Mouse (Mus musculus) lung, postnatal 36 days (tissue): ENCODE data around the gene Avpr1a.

ENCODE experiments used
- DNase-seq: peaks from one replicate; pipeline ENCODE4 v3.0.0; 2022; ENCODE audit warnings: mixed read lengths

Gene Avpr1a

DNA sequence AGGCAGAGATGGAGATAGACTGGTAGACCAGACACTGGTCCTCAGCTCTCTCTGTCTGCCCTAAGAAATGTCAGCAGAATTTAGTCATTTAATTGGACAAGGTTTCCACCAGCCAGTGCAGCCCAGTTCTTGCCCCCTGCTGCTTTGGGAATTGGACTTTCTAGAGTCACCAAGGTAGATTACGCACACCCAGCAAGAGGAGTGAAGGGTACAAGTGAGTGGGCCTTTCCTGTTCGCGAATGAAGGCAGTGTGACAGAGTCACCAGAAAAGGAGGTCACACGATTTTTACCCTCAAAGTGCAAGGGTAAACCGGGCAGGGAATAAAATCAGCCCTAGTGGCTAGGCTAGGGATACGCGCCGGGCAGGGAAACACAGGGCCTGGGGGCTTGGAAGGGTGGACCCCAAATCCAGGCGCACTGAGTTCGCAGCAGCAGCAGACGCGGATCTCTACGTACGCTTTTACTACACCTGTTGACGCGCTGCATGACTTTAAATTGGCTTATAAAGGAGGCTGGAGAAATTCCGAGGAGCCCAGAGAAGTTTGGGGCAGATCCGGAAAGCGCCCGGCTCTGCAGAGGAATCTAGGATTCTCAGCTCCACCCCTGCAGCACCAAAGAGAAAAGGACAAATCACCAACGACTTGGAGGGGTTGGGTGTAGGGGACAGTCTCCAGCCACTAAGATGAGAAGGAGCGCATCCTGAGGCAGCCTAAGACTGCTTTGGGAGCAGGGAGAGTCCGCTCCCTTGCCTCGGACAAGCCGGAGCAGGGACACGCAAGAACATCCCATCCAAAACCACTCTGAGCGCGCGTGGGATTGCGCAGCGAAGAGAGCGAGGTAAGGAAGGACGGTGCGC lies at the start of gene Avpr1a:
TSS of gene Avpr1a (plus strand) at position 639 of the 856 bp plus-strand sequence.
- no peak for DNase-seq

DNA sequence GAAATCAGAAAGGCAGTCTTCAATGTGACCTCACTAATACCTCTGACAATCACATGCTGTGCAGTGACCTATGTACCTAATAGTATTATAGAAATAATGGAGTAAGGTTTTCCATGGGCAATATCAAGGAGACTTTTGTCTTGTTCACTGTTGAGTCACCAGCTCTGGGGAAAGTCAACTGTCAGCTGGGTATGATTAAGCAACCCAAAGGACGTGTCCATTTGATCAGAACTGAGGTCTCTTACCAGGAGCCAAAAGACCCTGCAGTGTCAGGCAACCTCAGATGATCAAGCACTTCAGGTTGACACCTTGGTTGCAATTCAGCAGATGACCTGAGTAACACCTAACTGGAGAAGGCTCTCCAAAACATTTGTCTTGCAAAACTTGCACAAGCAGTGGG lies 46.0 kb upstream of the Avpr1a start:
- DNase-seq: no peak

DNA sequence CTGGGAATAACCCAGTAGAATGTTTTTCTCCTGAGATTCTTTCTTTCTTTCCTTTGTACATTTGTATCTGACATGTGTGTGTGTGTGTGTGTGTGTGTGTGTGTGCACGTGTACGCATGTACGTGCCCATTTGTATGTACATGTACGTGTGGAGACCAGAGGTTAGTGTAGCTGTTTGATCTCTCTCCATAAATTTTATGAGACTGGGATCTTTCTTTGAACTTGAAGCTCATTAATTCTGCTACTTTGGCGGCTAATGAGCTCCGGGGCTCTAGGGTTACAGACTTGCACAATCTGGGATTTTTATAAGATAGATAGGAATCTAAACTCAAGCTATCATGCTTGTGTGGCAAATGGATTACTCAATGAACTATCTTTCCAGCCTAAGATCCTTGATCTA lies 42.0 kb upstream of the Avpr1a start:
- DNase-seq: no peak

DNA sequence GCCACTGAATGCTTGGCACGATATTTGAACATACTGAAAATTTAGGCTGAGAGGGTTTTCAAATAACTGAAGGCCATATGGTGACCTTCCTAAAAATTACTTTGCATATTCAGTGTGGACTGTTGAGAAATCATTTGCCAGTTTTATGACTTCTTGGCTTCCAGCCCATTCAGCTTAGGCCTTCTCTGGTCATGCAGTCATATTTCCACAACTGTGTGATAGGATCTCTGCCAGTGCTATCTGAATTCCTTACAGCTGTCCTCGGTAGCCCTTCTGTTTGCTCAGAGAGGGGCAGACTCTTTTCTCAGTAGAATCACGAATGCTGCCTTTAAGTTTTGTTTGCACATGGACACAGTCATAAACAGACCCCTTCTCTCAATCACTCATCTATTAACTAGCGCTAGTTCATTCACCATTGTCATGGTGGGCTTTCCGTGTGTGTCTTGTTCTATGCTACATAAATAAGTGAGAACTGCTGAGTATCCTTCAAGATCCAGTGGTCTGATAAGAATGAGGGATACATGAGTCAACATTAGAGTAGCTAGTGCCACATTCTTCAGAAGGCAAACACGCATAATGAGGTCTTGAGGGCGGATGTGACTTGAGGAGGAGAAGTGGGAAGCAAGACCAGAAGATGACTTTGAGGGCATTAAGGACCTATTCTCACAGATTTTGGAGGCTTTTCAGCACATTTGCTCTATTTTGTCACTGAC lies 39.4 kb upstream of the Avpr1a start:
- peak; percentile 16 for DNase-seq

DNA sequence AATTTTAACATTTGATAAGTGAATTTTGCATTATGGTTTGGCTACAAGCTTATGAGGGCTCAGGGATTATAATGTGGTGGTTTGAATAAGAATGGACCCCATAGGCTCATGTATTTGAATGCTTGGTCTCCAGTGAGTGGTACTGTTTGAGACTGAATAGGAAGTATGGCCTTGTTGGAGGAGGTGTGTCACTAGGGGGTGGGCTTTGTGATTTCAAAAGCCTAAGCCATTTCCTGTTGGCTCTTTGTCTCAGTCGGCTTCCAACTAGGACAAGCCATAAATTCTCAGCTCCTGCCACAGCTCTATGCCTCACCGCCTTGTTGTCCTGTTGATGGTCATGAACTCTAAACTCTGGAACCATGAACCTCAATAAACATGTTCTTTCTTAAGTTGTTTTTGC lies 37.5 kb upstream of the Avpr1a start:
- DNase-seq: no peak

DNA sequence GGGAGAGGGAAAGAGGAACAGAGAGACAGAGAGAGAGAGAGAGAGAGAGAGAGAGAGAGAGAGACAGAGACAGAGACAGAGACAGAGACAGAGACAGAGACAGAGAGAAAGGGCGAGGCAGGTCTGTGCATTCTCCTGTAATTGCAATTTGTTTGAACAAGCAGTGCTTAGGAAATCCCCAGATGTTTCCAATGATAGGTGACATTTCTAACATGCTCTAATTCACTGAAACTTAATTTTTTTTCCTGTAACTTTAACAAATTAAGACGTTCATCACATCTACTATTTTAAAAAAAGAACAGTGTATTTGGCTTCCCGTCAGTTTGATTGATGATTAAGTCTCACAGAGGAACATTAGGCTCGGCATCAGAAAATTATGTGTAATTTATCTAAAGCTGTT lies 15.6 kb upstream of the Avpr1a start:
- no peak for DNase-seq

DNA sequence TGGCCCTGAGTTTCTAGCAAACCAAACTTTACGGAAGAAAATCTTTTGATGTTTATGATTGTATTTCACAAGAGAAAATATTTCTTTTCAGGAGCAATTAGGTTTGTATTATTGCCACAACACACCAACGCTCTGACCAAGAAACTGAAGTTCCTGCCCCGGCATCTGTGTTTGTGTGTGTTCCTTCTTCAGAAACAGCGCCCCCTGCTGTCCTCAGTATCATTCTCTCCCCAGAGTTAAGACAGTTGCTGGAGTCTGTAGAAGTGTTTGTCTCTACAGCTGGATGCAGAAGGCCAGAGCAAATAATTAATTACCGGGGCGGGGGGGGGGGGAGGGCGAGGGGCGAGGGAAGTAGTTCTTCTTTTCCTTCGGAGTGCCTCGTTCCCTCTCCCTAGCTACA lies 1.0 kb upstream of the Avpr1a start:
- DNase-seq: peak; percentile 86

DNA sequence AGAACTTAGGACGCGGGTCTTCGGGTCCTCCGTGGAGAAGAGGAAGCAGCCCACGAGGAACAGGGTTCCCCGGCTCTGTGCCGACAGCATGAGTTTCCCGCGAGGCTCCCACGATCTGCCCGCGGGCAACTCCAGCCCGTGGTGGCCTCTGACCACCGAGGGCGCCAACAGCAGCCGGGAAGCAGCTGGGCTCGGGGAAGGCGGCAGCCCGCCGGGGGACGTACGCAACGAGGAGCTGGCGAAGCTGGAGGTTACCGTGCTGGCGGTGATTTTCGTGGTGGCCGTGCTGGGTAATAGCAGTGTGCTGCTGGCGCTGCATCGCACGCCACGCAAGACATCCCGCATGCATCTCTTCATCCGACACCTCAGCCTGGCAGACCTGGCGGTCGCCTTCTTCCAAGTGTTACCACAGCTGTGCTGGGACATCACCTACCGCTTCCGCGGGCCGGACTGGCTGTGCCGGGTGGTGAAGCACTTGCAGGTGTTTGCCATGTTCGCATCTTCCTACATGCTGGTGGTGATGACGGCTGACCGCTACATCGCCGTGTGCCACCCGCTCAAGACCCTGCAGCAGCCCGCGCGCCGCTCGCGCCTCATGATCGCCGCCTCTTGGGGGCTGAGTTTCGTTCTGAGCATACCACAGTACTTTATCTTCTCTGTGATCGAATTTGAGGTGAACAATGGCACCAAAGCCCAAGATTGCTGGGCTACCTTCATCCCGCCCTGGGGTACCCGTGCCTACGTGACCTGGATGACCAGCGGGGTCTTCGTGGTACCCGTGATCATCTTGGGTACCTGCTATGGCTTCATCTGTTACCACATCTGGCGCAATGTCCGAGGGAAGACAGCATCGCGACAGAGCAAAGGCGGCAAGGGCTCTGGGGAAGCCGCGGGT lies 665 bp downstream of the Avpr1a start:
- no peak for DNase-seq

DNA sequence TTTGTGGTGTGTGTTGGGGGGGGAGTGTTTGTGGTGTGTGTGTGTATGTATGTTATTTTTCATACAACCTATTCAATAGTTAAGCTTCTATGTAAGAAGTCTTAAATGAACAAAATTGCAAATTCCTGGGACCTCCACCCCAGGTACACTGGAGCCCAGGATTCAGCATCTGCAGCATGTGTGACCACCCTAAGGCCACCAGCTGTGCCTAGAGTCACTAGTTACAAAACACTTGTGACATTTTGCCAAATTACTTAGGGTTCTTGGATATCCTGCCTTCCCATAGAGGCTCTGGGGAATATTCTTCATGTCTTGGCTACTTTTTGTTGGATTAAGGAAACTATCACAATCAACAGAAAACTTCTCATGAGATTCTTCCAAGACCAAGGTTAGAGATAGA lies 1.6 kb downstream of the Avpr1a start:
- DNase-seq: no peak

DNA sequence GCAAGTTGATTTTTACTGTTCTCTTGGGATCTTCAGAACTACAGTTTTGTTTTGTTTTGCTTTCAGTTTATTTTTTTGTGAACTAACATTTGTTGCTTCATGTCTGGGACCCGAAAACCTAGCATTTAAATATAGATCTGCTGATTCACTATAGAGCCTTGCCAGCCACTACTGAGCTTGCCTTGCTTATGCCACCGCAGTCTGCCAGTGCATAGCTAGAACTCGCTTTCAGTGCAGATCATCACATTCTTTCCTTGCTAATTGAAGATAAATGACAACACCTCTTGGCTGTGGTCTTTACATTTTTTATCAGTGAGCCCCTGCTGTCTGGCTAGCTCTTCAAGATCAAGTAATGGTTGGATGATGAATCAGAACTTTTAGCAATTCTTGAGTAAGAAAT lies 5.2 kb downstream of the Avpr1a start:
- DNase-seq: no peak

DNA sequence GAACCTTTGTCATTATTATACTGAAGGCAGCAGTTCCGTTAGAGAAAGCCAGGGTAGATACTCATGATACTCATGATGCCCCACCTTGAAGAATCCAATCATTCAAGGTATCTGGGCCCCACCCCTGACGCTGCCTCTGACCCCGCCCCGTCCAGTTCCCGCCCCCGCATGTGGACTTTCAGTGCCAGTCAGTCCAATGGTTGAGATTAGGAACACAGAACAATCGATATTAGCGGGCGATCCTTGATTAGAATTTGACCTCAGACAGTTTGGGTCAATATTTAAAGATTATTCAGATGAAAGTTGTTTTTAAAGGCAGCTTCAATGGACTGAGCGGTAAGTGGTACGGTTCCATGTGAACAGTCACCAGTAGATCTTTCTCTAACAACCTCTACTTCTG lies 7.5 kb downstream of the Avpr1a start:
- DNase-seq: no peak

DNA sequence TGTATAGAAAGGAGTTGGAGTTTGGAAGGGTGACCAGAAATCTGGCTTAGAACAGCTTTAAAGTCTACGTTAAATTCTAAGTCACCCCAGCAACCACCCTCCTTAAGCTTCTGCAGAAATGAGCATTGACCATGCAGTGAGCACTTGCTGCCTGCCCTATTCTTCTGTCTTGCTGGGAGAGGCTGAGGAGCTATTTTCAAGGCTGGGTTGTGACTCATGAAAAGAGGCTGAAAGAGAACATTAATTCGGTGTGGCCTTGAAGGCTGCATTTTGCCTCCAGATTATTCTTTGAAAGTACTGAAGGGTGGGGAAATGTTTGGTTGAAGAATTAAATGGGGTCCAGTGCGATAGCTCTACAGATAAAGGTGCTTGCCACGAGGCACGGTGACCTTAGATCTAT lies 28.5 kb downstream of the Avpr1a start:
- no peak for DNase-seq

DNA sequence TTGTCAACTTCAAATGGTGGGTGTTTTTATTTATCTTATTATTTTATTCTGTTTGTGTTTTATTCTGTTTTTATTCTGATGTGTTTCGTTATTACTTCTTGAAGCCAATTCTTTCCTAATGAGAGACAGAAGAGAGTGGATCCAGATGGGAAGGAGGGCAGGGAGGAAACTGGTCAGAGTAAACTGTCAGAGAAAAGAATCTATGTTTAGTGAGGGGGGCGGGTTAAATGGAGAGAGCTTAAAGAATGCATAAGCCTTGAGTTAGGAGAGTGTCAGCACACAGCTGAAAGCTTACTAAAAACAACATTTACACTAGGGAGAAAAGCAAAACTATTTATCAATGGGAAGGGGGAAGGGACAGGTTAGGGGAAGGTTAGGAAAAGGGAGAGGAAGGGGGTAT lies 50.3 kb downstream of the Avpr1a start:
- DNase-seq: no peak

DNA sequence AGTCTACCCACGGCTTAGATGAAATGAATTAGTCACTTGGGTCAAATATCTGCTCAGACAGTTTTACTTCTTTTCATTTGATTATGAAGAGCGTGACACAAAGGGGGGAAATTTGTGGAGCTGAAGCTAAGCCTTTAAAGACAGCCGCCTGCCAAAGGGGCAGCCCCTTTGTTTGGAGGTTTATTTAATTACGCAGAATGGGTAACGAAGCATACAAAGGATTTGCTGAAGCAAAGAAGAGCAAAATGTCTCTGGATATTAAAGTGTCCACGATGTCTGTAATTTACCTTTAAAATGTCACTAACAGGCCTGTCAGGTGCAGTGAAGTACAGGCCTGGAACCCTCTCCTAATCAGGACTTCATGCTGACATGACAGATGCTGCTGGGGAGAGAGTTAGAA lies 51.0 kb downstream of the Avpr1a start:
- no peak for DNase-seq
